Mouse (Mus musculus): ENCODE measurements around the gene Ticam1. TPM values are rescaled to one million over a fixed set of nuclear protein-coding genes. Genes with fewer than 3 reads are reported as not detected.

Ticam1 gene
- polyA plus RNA-seq, 1 experiment = 20.5 TPM

DNA sequence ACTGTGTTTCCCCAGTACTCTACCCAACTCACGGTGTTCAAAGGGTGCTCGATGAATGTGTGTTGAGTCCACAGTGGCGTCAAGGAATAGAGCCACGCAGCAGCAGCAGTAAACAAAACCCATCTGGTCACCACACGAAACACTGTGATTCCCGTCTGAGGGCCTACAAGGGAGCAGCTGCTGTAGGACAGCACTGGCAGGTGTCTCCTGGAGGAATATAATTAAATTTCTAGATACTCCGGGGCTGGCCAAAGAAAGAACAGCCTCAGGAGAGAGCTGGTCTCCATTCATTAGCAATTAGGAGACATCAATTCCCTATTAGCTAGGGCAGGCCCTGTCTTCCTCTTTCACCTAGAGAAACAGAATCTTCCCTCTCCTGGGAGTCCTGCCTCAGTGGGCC lies 31.0 kb downstream of the Ticam1 start:
- DNase-seq (ENCODE audit: low read depth in 1 of 2, low spot score in 2 of 2) = no peak
- 80% methylated on average over 7 of the region's 7 CpGs for WGBS

DNA sequence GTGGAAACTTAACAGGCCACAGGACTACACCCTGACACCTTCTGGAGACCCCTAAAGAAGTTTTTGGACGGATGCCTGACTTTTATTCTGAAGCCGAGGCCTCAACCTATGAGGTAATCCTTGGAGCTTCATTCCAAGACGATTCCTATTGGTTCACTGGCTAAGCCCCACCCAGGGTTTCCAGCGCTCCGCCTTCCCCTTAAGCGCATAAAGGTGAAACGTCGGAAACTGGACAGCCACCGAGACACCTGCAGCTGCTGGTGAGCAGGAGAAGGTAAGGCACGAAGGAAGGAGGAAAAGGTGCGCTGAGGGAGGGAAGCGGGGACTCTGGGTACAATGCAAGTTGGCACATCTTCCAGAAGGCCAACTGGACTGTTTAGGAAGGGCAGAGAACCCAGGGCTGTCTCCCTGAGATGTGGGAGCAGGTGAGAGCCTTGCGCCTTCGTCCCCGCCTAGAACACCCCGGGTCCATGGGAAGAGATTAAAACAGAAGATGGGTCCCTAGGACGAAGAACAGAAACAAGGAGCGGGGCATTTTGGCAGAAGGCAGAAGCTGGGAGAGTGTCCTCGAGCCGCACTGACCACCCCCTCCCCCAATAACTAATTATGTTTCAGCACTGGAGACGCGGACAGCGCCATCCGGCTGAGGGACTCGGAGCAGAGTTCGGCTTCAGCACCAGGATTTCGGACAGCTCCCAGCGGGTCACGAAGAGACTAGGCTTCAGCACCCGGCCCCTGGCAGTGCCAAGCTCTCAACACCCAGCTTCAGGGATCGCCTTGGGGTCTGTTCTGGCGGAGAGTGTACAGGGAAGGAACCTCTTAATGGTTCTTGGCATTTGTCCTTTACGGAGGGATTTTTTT lies 34.8 kb downstream of the Ticam1 start:
- DNase-seq (ENCODE audit: low read depth in 1 of 2, low spot score in 2 of 2) = peak; percentile 43 to 76
- 6% methylated on average over 33 of the region's 33 CpGs for WGBS
- Histone ChIP-seq H3K27me3 (ENCODE audit: control insufficient read depth, insufficient read depth, low read length) (no peaks in the 10 kb centered on the region; the same call in 1 of the 2 replicates), H3K4me3 (ENCODE audit: extremely low read depth, insufficient read depth, insufficient read length) (no peak overlapping the region), H3K27ac (ENCODE audit: insufficient read depth, low read length) (no peak overlapping the region), H3K4me1 (ENCODE audit: control insufficient read depth, insufficient read depth, insufficient read length) (no peaks in the 10 kb centered on the region), H3K36me3 (ENCODE audit: control insufficient read depth, insufficient read depth, low read length) (no peaks in the 10 kb centered on the region)
- no peak for TF ChIP-seq POLR2A (IDR thresholded peaks at IDR 0.05; ENCODE audit: low read depth, low read length)
- no peak for TF ChIP-seq CTCF (IDR thresholded peaks at IDR 0.05; ENCODE audit: extremely low read depth, insufficient read depth, insufficient read length, insufficient replicate concordance)

More for the DNA sequence above, 31.0 kb downstream of the Ticam1 start:
- H3K4me3 ChIP-seq (ENCODE audit: extremely low read depth, insufficient read depth, insufficient read length) = no peak overlapping the region
- no peaks in the 10 kb centered on the region; the same call in 1 of the 2 replicates for H3K27me3 ChIP-seq (ENCODE audit: control insufficient read depth, insufficient read depth, low read length)
- no peaks in the 10 kb centered on the region for H3K4me1 ChIP-seq (ENCODE audit: control insufficient read depth, insufficient read depth, insufficient read length)
- no peak overlapping the region for H3K27ac ChIP-seq (ENCODE audit: insufficient read depth, low read length)
- TF ChIP-seq POLR2A (IDR thresholded peaks at IDR 0.05; ENCODE audit: low read depth, low read length) (no peak), CTCF (IDR thresholded peaks at IDR 0.05; ENCODE audit: extremely low read depth, insufficient read depth, insufficient read length, insufficient replicate concordance) (no peak)
- no peaks in the 10 kb centered on the region for H3K36me3 ChIP-seq (ENCODE audit: control insufficient read depth, insufficient read depth, low read length)

DNA sequence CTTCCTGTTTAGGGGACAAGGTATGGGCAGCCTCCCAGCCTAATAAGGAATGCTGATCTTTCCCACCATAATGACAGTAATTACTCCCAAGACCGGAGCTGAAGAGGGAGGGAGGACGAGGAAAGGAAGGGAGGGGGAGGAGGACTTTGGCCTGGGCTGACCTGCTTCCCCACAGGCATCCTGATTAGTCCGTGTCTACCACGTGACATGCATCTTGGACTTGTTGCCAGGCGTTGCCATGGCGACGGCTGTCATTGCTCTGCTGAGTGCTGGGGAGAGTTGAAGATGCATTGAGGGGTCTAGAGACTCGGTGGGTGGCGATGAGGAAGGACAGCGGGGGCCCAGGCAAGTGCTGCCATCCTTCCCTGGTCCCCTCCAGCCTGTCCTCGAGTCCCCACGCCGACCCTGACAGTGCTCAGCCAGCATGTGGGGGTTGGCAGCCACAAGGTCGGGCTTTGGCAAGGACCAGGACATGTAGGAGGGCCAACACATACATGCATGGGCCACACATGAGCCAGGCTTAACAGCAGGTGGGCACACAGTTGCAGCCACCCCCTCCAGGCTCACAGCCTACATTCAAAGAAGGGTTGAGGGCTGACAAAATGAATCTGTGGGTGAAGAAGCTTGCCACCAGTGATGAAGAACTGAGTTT lies 42.6 kb downstream of the Ticam1 start:
- H3K27ac ChIP-seq (ENCODE audit: insufficient read depth, low read length) = no peak overlapping the region
- no peaks in the 10 kb centered on the region for H3K27me3 ChIP-seq (ENCODE audit: control insufficient read depth, insufficient read depth, low read length)
- TF ChIP-seq CTCF (IDR thresholded peaks at IDR 0.05; ENCODE audit: extremely low read depth, insufficient read depth, insufficient read length, insufficient replicate concordance) (no peak), POLR2A (IDR thresholded peaks at IDR 0.05; ENCODE audit: low read depth, low read length) (no peak)
- WGBS = 7% methylated on average over 14 of the region's 14 CpGs
- no peak for DNase-seq (ENCODE audit: low read depth in 1 of 2, low spot score in 2 of 2)
- no peaks in the 10 kb centered on the region for H3K4me1 ChIP-seq (ENCODE audit: control insufficient read depth, insufficient read depth, insufficient read length)
- H3K4me3 ChIP-seq (ENCODE audit: extremely low read depth, insufficient read depth, insufficient read length) = no peak overlapping the region
- no peaks in the 10 kb centered on the region for H3K36me3 ChIP-seq (ENCODE audit: control insufficient read depth, insufficient read depth, low read length)

DNA sequence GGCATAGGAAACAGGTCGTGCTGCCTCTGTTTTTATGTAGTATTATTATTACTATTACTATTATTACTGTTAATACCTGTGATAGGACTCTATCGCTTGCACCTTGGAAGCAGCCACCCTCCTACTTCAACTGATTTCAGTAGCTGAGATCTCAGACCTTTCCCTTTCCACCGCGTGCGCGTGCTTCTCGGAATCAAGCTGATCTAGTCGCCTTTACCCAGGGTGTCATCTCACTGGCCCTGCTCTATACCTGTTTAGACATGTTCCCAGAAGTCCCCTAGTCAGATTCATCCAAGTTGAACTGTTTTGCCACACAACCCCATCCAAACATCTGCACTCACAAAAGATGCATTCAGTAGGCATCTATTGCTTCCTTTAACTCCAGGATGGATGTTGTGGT lies 43.2 kb downstream of the Ticam1 start:
- DNase-seq (ENCODE audit: low read depth in 1 of 2, low spot score in 2 of 2) = no peak
- H3K36me3 ChIP-seq (ENCODE audit: control insufficient read depth, insufficient read depth, low read length) = no peaks in the 10 kb centered on the region
- 67% methylated on average over 8 of the region's 8 CpGs for WGBS
- H3K27me3 ChIP-seq (ENCODE audit: control insufficient read depth, insufficient read depth, low read length) = no peaks in the 10 kb centered on the region
- TF ChIP-seq POLR2A (IDR thresholded peaks at IDR 0.05; ENCODE audit: low read depth, low read length) (no peak), CTCF (IDR thresholded peaks at IDR 0.05; ENCODE audit: extremely low read depth, insufficient read depth, insufficient read length, insufficient replicate concordance) (no peak)
- H3K27ac ChIP-seq (ENCODE audit: insufficient read depth, low read length) = no peak overlapping the region
- no peak overlapping the region for H3K4me3 ChIP-seq (ENCODE audit: extremely low read depth, insufficient read depth, insufficient read length)
- H3K4me1 ChIP-seq (ENCODE audit: control insufficient read depth, insufficient read depth, insufficient read length) = no peaks in the 10 kb centered on the region

DNA sequence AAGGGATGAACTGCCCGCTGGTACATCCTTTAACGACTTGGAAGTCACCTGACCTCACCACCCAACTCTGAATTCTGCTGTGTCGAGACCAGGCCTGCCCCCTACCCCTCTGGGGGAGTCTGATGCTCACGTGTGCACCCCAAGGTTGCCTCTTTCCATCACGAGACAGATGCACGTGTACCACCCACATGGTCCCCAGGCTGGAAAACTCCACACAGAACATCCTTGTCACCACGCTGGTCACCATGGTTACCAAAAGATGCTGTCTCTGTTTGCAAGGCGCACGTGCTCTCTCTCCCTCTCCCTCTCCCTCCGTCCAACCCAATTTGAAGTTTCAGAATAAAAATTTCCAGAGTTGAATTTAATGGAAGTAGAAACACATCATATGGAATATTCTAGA lies 46.6 kb downstream of the Ticam1 start:
- Histone ChIP-seq H3K36me3 (ENCODE audit: control insufficient read depth, insufficient read depth, low read length) (no peaks in the 10 kb centered on the region), H3K4me1 (ENCODE audit: control insufficient read depth, insufficient read depth, insufficient read length) (no peaks in the 10 kb centered on the region), H3K27me3 (ENCODE audit: control insufficient read depth, insufficient read depth, low read length) (no peaks in the 10 kb centered on the region), H3K27ac (ENCODE audit: insufficient read depth, low read length) (no peak overlapping the region), H3K4me3 (ENCODE audit: extremely low read depth, insufficient read depth, insufficient read length) (no peak overlapping the region)
- no peak for TF ChIP-seq CTCF (IDR thresholded peaks at IDR 0.05; ENCODE audit: extremely low read depth, insufficient read depth, insufficient read length, insufficient replicate concordance)
- no peak for TF ChIP-seq POLR2A (IDR thresholded peaks at IDR 0.05; ENCODE audit: low read depth, low read length)
- WGBS = 73% methylated on average over 10 of the region's 10 CpGs
- no peak for DNase-seq (ENCODE audit: low read depth in 1 of 2, low spot score in 2 of 2)

DNA sequence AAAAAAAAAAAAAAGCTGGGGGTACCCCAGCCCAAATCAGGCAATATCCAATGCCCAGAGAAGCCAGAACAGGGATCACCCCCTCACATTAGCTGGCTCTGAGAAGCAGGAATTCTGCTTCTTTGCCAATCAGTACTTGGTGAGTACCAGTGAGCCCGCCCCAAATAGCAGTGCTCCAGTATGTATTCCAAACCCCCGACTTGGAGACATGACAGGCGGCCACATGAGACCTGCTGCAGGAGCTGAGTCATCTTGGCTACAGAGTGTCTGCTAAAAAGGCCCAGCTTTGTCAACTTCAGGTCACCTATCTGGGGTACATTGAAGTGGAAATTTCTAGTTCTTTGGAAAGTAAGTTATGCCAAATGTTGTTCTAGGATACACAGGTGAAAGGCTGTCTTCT lies 50.0 kb downstream of the Ticam1 start:
- TF ChIP-seq POLR2A (IDR thresholded peaks at IDR 0.05; ENCODE audit: low read depth, low read length) = no peak
- no peak for TF ChIP-seq CTCF (IDR thresholded peaks at IDR 0.05; ENCODE audit: extremely low read depth, insufficient read depth, insufficient read length, insufficient replicate concordance)
- no peaks in the 10 kb centered on the region for H3K4me1 ChIP-seq (ENCODE audit: control insufficient read depth, insufficient read depth, insufficient read length)
- no peaks in the 10 kb centered on the region for H3K36me3 ChIP-seq (ENCODE audit: control insufficient read depth, insufficient read depth, low read length)
- 69% methylated on average over 3 of the region's 3 CpGs for WGBS
- DNase-seq (ENCODE audit: low read depth in 1 of 2, low spot score in 2 of 2) = no peak
- H3K27ac ChIP-seq (ENCODE audit: insufficient read depth, low read length) = no peak overlapping the region
- H3K27me3 ChIP-seq (ENCODE audit: control insufficient read depth, insufficient read depth, low read length) = no peaks in the 10 kb centered on the region
- no peak overlapping the region for H3K4me3 ChIP-seq (ENCODE audit: extremely low read depth, insufficient read depth, insufficient read length)

DNA sequence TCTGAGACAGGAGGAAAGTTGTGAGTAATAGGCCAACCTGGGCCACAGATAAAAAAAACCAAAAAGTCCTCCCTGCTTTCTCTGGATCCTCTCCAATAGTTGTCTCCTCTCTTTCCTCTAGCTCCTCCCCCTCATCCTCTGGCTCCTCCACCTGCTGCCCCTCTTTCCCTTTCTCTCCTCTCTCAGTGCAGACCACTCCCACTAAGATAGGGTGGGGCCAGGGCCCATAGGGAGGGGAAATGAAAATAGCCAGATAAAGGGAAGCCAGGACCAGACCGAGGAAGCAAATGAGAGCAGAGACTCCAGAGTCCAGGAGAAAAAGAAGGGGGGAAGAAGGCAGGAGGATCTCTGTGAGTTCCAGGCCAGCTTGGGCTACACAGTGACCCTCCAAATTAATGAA lies 51.7 kb downstream of the Ticam1 start:
- no peaks in the 10 kb centered on the region for H3K27me3 ChIP-seq (ENCODE audit: control insufficient read depth, insufficient read depth, low read length)
- no peak for DNase-seq (ENCODE audit: low read depth in 1 of 2, low spot score in 2 of 2)
- no peak for TF ChIP-seq CTCF (IDR thresholded peaks at IDR 0.05; ENCODE audit: extremely low read depth, insufficient read depth, insufficient read length, insufficient replicate concordance)
- no peak for TF ChIP-seq POLR2A (IDR thresholded peaks at IDR 0.05; ENCODE audit: low read depth, low read length)
- H3K4me1 ChIP-seq (ENCODE audit: control insufficient read depth, insufficient read depth, insufficient read length) = no peaks in the 10 kb centered on the region
- H3K4me3 ChIP-seq (ENCODE audit: extremely low read depth, insufficient read depth, insufficient read length) = no peak overlapping the region
- no peaks in the 10 kb centered on the region for H3K36me3 ChIP-seq (ENCODE audit: control insufficient read depth, insufficient read depth, low read length)
- WGBS = 20% methylated on average over 1 of the region's 1 CpGs
- H3K27ac ChIP-seq (ENCODE audit: insufficient read depth, low read length) = no peak overlapping the region
